Mouse (Mus musculus) c-Kit-positive CD71-negative TER-119-negative erythroid progenitor cells, embryonic 14.5 days (primary cell): Measurements from ENCODE around the gene Calr4.

Experiments used
- DNase-seq: peaks from one replicate; pipeline ENCODE4 v3.0.0-alpha.2; 2013; ENCODE audit warnings: low read depth

Gene Calr4

DNA sequence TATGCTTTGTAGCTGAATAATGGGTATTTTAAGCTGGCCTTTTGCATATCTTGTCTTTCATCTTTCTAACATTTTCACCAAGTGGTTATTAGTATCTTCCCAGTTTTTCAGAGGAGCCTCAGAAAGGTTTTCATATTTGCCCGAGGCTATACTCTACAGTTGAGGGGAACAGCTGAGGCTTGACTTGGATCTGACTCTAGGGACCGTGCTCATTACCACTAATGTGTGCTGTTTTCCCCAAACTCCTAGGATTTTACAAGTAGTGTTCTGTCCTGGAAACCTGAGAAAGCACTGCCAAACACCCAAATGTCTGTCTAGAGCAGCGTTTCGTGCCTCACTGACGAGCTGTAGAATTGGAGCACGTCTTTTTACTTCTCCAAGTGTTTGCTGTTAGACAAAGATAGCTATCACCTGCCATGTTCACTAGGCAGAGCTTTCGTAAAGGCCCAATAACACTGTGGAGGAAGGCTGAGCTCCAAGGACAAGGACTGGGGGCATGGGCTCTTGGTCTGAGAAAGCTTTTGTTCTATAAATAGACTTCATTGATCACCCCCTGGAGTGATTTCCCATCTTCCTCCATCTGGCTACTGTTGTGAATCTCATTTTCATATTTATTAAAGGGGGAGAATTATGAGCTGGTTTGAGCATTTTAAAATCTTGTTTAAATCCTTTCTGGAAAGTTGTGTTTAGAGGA, 2.0 kb downstream of the Calr4 start:
- DNase-seq = no peak

GRCm38 (mm10) chr4:109238428-109239268, 4.4 kb downstream of the Calr4 start:
- no peak for DNase-seq

DNA sequence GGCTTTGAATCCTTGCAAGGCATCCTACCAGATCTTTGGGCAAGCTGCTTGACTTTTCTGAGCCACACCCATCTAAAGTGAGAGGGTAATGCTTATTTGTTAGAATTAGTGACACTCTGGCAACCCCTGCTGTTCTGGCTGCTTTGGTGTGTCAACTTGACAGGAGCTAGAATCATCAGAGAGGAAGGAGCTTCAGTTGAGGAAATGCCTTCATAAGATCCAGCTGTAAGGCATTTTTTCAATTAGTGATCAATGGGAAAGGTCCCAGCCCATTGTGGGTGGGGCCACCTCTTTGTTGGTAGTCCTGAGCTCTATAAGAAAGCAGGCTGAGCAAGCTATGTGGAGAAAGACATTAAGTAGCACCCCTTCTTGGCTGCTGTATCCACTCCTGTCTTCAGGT, 6.9 kb downstream of the Calr4 start:
- no peak for DNase-seq

- no peak for DNase-seq
These were observed 7.6 kb downstream of the Calr4 start for GRCm38 (mm10) chr4:109241934-109242333.

DNA sequence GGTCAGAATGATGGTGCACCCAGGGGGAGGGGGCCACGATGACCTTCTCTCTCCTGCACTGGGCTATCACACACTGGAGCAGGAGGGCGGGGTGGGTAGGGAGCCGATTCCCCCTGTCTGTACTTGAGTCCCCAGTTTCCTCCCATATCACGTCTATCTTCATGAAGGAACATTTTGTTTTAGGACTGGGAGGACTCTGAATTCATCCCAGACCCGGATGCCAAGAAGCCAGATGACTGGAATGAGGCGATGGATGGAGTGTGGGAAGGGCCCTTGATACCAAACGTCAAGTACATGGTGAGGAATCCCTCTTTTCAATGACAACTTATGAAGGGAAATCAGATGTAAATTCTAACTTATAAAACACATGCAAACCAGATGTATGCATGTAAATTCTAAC, 10.2 kb downstream of the Calr4 start:
- DNase-seq = no peak

GRCm38 (mm10) chr4:109245016-109245620, 10.8 kb downstream of the Calr4 start:
- DNase-seq = no peak

GRCm38 (mm10) chr4:109251605-109252004, 17.3 kb downstream of the Calr4 start:
- DNase-seq = no peak

DNA sequence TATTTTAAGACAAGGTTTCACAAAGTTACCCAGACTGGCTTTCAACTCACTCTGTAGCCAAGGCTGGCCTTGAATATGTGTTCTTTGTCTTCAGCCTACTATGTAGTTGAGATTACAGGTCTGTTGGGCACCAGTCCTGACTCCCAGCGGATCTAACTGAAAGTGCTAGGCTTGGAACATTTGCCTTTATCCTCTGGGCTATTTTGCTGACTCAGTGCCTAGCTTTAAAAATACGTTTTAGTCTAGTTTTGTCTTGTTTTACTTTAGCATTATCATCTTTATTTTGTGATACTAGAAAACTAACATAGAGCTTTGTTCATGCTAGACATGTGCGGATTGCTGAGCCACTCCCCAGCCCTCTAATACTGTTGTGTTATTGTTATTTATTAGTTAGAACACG, 17.9 kb downstream of the Calr4 start:
- DNase-seq = no peak

DNA sequence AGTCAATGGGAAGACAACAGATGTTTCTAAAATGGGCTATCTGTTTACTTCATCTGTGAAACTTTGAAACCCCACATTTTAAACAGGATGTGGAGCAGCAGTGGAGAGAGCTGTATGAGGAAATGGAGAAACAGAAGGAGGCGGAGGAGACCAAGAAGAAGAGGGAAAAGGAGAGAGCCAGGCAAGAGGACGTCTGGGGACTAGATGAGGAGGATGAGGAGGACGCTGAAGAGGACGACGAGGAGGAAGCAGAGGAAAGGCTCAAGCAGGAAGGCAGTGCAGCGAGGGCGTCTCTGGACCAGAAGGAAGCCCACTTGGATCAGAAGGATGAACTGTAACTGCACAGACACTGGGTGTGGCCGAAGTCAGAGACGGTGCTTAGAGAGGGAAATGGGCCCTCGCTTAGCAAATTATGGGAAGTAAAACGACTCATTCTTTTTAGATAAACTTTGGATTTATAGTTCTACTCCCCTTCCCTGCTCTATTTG, 19.4 kb downstream of the Calr4 start:
- no peak for DNase-seq

- DNase-seq = no peak
These were observed 20.2 kb downstream of the Calr4 start for GRCm38 (mm10) chr4:109254511-109254910.

- DNase-seq = no peak
These were observed 21.0 kb downstream of the Calr4 start for GRCm38 (mm10) chr4:109255321-109255720.

- no peak for DNase-seq
These were observed 21.6 kb downstream of the Calr4 start for GRCm38 (mm10) chr4:109255727-109256417.

DNA sequence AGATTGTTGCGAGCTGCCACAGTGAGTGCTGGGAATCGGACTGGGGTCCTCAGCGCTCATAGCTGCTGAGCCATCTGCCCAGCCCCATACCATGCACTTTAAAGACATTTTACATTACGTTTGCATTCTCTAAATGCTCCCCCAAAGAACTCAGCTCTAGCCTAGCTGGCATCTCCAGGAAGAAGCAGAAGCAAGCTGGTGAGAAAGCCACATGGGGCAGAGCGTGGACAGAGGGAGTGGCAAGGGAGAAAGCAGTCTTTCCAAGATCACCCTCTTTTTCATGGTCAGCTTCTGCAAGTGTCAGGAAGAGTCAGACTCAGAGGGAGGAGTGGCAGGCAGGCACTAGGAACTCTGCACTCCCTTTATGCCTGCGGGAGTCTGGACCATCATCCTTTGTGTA, 22.5 kb downstream of the Calr4 start:
- DNase-seq = no peak

GRCm38 (mm10) chr4:109257639-109258038, 23.4 kb downstream of the Calr4 start:
- no peak for DNase-seq

- no peak for DNase-seq
These were observed 27.8 kb downstream of the Calr4 start for GRCm38 (mm10) chr4:109262068-109262467.

- no peak for DNase-seq
These were observed 31.8 kb downstream of the Calr4 start for GRCm38 (mm10) chr4:109266056-109266455.

DNA sequence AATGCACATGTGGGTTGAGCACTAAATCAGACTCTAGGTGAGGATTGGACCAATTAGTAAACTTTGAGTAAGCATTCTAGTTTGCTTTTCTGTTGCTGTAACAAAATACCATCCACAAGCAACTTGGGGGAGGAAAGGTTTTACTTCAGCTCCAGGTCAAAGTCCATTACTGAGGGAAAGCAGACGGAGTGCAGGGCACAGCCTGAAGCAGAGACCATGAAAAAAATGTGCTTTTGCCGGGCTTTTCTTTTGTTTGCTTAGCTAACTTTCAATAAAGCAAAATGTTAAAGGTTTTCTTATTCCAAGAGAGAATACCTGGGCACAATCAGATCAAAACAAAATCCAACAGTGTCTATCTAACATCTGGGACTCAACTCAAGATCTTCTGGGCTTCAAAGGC, 32.5 kb downstream of the Calr4 start:
- DNase-seq = no peak

- no peak for DNase-seq
These were observed 33.2 kb downstream of the Calr4 start for GRCm38 (mm10) chr4:109267452-109267851.

- DNase-seq = no peak
These were observed 34.6 kb downstream of the Calr4 start for GRCm38 (mm10) chr4:109268903-109269302.

GRCm38 (mm10) chr4:109271803-109272202, 37.5 kb downstream of the Calr4 start:
- no peak for DNase-seq

- no peak for DNase-seq
These were observed 39.4 kb downstream of the Calr4 start for GRCm38 (mm10) chr4:109273586-109274240.
